Mouse (Mus musculus) megakaryocyte, embryonic 14.5 days (primary cell): ENCODE results near the gene Tenm3. TPM values are rescaled to one million over a fixed set of nuclear protein-coding genes. Genes with fewer than 3 reads are reported as not detected.

Experiments
- H3K27me3 ChIP-seq: replicated peaks from 2 replicates; pipeline ENCODE3; 2012; ENCODE audit warnings: inconsistent platforms
- H3K36me3 ChIP-seq: replicated peaks from 2 replicates; pipeline ENCODE3; 2012; ENCODE audit warnings: low read length, inconsistent platforms, mixed read lengths
- H3K4me1 ChIP-seq: 2 replicates; pipeline ENCODE4 v1.6.1; 2012; ENCODE audit warnings: inconsistent platforms
- H3K4me3 ChIP-seq: replicated peaks from 2 replicates; pipeline ENCODE3; 2012; ENCODE audit warnings: moderate library complexity, mild to moderate bottlenecking, inconsistent platforms
- H3K9me3 ChIP-seq: 2 replicates; pipeline ENCODE4 v1.6.1; 2012; ENCODE audit warnings: inconsistent platforms
- FLI1 ChIP-seq: IDR thresholded peaks from 2 replicates; pipeline ENCODE4 v1.6.1; 2012; ENCODE audit warnings: low read length, inconsistent platforms, mixed read lengths
- GATA1 ChIP-seq: IDR thresholded peaks from 3 replicates; pipeline ENCODE4 v1.6.1; 2012; ENCODE audit warnings: mixed read lengths, low read length, inconsistent platforms, borderline replicate concordance
- polyA plus RNA-seq: library from polyadenylated mRNA; stranded (reverse); fragments of >175 nt; gene quantifications from 2 replicates; pipeline ENCODE4 v1.2.3, GENCODE M21; 2012; ENCODE audit warnings: low replicate concordance; ENCODE audit not compliant: insufficient read depth

Tenm3 gene
- polyA plus RNA-seq, 1 experiment, result 0.39 TPM

DNA sequence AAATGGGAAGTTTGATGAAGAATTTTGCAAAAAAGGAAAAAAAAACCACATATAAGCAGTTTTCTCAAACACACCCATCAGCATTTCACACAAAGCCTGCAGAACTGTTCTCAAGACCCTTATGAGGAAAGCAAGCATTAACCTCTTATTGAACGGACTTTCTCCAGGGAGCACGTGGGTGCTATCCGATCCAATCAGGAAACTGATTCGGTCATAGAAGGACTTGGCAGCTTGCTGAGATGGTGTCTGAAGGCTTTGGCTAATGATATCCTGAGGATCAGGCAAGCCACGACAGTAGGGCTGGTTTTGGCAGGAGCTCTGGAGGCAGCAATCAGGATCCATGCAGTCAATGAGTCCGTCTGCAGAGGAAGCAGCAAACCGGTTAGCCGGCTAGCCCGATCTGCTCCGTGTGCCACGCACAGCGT lies 543.1 kb downstream of the Tenm3 start:
- no peak for TF ChIP-seq FLI1
- no peaks in the 10 kb centered on the region for H3K36me3 ChIP-seq
- no peak overlapping the region for H3K4me3 ChIP-seq
- no peaks in the 10 kb centered on the region for H3K4me1 ChIP-seq
- peaks cover 37% of the 10 kb centered on the region for H3K9me3 ChIP-seq
- no peaks in the 10 kb centered on the region for H3K27me3 ChIP-seq

DNA sequence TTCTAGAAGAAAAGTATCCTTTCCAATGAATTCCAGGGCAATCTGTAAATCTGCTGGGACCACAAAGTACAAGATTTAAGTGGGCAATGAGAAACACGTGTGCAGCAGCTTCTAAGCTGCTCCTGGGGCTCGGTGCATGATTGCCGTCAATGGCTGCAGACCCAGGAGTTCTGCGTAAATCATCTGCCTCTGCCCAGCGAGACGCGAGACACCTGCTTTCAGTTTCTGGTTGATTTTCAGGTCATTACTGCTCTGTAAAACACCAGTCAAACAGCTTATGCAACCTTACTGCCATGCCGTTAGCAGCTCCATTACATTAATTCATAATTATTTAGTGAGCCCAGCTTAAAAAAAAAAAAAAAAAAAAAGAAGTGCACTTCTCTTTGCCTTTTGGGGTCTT lies 543.7 kb downstream of the Tenm3 start:
- TF ChIP-seq GATA1 (no peak), FLI1 (no peak)
- H3K27me3 ChIP-seq, result no peaks in the 10 kb centered on the region

DNA sequence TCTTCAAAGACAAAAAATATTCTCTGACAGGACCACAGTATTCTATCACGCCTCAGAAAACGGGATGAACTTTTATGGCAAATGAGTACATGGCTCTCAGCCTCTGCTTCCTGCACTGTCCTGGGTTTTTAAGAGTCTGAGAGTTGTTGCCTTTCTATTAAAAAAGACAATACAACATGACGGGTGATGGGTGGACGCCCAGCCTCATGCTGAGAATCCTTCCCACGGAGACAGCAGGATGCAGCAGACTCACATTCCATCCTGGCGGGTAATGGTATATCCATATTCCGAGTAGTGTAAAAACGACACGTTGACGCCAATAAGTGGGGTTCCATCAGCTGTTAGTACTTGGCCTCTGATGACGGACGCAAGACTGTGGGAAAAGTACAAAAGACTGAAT lies 544.4 kb downstream of the Tenm3 start:
- no peaks in the 10 kb centered on the region for H3K4me1 ChIP-seq
- H3K27me3 ChIP-seq, result no peaks in the 10 kb centered on the region
- no peaks in the 10 kb centered on the region for H3K36me3 ChIP-seq
- TF ChIP-seq FLI1, result no peak
- H3K4me3 ChIP-seq, result no peak overlapping the region
- peaks cover 45% of the 10 kb centered on the region for H3K9me3 ChIP-seq

More for the DNA sequence above, 543.7 kb downstream of the Tenm3 start:
- Histone ChIP-seq H3K4me3 (no peak overlapping the region), H3K36me3 (no peaks in the 10 kb centered on the region), H3K4me1 (no peaks in the 10 kb centered on the region), H3K9me3 (peaks cover 42% of the 10 kb centered on the region)

DNA sequence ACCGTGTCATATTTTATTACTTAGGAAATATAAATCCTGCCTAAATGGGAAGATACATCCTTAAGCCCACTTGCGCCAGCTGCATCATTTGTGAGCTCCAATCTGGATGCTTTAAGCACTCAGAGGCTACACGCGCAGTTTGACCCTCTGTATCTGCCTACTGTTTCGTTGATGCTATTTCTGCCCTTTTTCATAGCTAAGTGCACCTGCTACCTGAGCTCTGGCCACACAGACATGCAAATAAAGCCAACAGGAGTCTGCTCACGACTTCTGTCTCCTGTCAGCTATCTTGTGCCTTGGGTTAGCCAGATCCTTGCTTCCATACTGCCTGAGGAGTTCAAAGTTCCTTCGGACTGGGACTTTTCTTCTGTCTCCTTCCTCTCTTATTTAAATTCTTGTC lies 547.4 kb downstream of the Tenm3 start:
- H3K9me3 ChIP-seq, result peaks cover 60% of the 10 kb centered on the region

DNA sequence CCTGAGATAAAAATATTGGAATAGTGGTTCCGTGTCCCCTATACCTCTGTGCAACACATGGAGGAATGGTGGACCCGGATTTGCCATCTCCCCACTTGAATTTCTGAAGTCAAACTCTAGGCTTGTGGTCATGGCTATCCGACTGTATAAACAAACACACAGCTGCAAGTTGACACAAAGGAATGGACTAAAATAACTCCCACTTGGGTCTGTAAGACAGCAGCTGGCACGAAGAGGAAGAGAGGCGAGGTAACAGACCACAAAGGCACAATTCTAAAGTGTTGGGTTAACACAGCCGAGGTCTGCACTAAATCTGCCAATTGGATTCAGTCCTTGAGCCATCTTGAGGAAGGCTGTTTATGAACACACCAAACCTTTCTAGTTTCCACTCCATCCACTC lies 548.2 kb downstream of the Tenm3 start:
- TF ChIP-seq GATA1, result no peak
- TF ChIP-seq FLI1, result no peak
- no peaks in the 10 kb centered on the region for H3K27me3 ChIP-seq
- H3K4me1 ChIP-seq, result no peaks in the 10 kb centered on the region
- H3K9me3 ChIP-seq, result peaks cover 60% of the 10 kb centered on the region
- H3K36me3 ChIP-seq, result no peaks in the 10 kb centered on the region
- no peak overlapping the region for H3K4me3 ChIP-seq

More for the DNA sequence above, 547.4 kb downstream of the Tenm3 start:
- Histone ChIP-seq H3K36me3 (no peaks in the 10 kb centered on the region), H3K4me1 (no peaks in the 10 kb centered on the region), H3K27me3 (no peaks in the 10 kb centered on the region), H3K4me3 (no peak overlapping the region)
- TF ChIP-seq FLI1 (no peak), GATA1 (no peak)

DNA sequence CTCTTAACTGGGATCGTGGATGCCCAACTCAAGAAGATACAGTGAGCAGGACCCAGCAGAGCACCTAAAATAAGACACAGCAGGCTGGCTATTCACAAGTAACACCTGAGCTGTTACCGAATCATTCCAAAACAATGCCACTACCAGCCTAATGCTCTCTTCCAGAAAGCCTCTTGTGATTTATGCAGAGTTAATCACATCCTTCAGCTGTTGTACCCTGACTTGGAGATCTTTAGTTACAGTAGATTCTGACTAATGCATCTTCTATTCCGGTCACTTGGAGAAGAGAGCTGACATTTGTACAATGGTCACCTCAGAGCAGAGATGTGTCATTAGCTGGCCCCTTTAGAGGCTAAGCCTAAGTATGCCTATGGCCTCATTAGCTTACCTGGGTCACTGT lies 550.0 kb downstream of the Tenm3 start:
- Histone ChIP-seq H3K27me3 (no peaks in the 10 kb centered on the region), H3K9me3 (peaks cover 55% of the 10 kb centered on the region)

DNA sequence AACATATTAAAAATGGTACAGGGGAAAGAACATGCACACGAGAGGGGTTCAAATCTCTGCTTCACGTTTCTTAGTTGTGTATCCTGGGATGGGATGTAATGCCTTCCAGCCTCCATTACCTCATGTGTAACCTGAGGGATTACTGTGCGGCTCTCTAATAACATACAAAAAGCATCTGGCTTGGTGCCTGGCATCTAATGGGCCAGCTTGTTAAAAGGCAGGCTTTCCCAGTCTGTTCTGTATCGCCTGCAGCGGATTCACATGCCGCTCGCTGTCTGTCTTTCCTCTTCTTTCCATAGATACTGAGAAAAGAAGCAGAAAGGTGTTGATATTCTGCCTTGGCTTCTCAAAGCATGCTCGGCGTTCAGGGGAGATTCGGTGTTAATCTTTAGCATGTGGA lies 558.3 kb downstream of the Tenm3 start:
- Histone ChIP-seq H3K36me3 (no peaks in the 10 kb centered on the region), H3K27me3 (no peaks in the 10 kb centered on the region), H3K9me3 (peaks cover 23% of the 10 kb centered on the region), H3K4me1 (no peaks in the 10 kb centered on the region), H3K4me3 (no peak overlapping the region)
- TF ChIP-seq FLI1, result no peak
- TF ChIP-seq GATA1, result no peak

More for the DNA sequence above, 550.0 kb downstream of the Tenm3 start:
- Histone ChIP-seq H3K4me1 (no peaks in the 10 kb centered on the region), H3K4me3 (no peak overlapping the region), H3K36me3 (no peaks in the 10 kb centered on the region)
- TF ChIP-seq GATA1, result no peak
- TF ChIP-seq FLI1, result no peak

DNA sequence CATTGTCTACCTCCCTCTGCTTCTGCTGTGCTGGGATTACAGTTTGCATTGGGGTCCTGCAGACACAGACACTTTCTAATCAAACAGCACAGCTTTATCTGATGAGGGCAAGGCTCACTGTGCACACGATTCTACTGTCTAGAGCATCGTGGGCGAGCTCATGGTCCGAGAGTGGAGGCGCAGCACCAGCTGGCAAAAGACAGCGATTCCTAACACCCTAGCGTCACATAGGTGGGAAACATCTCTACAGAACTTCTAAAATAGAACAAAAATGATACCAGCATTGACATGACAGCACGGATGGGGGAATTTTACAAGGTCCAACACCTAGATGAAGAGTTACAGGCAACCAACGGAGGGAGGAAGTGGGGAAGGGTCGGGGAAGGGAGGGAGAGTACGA lies 561.9 kb downstream of the Tenm3 start:
- H3K27me3 ChIP-seq, result no peaks in the 10 kb centered on the region
- no peaks in the 10 kb centered on the region for H3K36me3 ChIP-seq
- H3K4me3 ChIP-seq, result no peak overlapping the region
- no peaks in the 10 kb centered on the region for H3K4me1 ChIP-seq
- TF ChIP-seq FLI1 (no peak), GATA1 (no peak)
- H3K9me3 ChIP-seq, result peaks cover 39% of the 10 kb centered on the region

DNA sequence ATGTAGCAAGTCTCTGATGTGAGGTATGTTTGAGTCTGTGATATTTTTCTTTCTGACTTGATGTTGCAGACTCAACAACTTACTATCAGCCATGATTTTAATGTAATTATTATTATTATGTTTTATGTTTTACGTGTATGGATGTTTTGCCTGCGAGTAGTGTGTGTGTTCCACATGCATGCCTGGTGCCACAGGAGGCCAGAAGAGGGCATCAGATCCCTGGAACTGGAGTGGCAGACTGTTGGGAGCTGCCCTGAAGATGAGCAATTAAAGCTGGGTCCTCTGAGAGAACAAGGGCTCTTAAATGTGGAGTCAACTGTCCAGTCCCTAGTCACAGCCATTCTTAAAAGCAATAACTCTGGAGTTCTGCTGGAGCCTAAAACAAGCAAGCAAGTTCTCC lies 564.4 kb downstream of the Tenm3 start:
- Histone ChIP-seq H3K9me3 (peaks cover 52% of the 10 kb centered on the region), H3K4me1 (no peaks in the 10 kb centered on the region), H3K27me3 (no peaks in the 10 kb centered on the region), H3K4me3 (no peak overlapping the region), H3K36me3 (no peaks in the 10 kb centered on the region)
- TF ChIP-seq GATA1, result no peak
- TF ChIP-seq FLI1, result no peak

DNA sequence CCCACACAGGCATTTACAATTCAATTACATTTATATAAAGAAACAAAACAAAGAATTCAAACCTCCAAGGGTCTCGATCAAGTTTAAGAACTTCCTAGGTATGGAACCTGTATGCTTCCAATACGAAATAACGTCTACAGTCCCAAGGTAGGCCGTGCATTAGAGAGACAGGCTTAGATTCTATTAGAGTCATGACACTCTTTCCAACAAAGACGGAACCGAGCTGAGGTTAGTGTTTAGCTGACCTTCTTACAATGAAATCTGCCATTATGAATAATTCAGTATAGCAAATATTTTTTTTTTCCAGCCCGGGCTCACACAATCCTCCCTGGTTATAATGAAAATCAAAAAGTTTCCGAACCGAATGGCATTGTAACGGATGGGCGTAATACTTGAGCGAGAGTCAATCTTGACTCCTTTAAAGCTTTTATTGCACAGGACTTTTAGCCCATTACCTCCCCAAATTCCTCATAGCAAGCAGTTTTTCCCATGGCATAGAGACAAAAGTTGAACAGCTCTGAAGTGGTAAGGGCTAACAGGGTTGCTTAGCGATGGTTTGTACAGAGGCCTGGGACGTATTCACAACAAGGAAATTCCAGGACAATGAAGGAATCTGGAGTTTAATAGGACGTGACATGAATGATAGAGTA lies 565.6 kb downstream of the Tenm3 start:
- no peak for TF ChIP-seq FLI1
- TF ChIP-seq GATA1, result no peak
- no peaks in the 10 kb centered on the region for H3K4me1 ChIP-seq

DNA sequence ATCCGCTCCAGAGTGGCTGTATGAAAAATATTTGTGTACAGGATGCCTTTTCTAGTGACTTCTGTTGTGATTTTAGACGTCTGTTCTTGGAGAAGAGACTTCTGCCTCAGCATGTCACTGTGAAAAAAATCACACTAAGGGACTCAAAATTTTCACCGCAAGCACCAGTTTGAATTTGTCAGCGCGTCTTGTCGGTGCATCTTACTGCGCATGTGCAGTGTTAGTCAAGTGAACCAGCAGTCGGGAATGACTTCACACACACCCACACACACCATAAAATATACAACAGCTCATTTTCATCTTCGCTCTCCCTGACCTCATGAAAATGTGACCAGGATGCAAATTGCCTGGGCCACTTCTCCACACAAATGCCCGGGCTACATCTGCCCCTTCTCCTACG lies 568.7 kb downstream of the Tenm3 start:
- Histone ChIP-seq H3K36me3 (no peaks in the 10 kb centered on the region), H3K4me1 (no peaks in the 10 kb centered on the region), H3K9me3 (peaks cover 64% of the 10 kb centered on the region), H3K27me3 (no peaks in the 10 kb centered on the region), H3K4me3 (no peak overlapping the region)
- TF ChIP-seq FLI1 (no peak), GATA1 (no peak)

More for the DNA sequence above, 565.6 kb downstream of the Tenm3 start:
- H3K9me3 ChIP-seq, result peaks cover 52% of the 10 kb centered on the region
- H3K4me3 ChIP-seq, result no peak overlapping the region
- H3K36me3 ChIP-seq, result no peaks in the 10 kb centered on the region
- H3K27me3 ChIP-seq, result no peaks in the 10 kb centered on the region
